Mouse (Mus musculus) spleen, postnatal 36 days (tissue): ENCODE results near the gene 2610528J11Rik.
A peak's percentile ranks its signal among the peaks of the same experiment; 100 is the strongest.
"Not testable (repeated sequence)": the region's sequence is repeated elsewhere in the genome, so short reads cannot be mapped to it uniquely, and the experiment has no call there.

Experiments used
- DNase-seq, 2 experiments: peaks; one replicate each; pipeline ENCODE4 v3.0.0; 2022; ENCODE audit warnings: low spot score in 2 of 2, mixed read lengths in 1 of 2

The 2610528J11Rik gene

DNA sequence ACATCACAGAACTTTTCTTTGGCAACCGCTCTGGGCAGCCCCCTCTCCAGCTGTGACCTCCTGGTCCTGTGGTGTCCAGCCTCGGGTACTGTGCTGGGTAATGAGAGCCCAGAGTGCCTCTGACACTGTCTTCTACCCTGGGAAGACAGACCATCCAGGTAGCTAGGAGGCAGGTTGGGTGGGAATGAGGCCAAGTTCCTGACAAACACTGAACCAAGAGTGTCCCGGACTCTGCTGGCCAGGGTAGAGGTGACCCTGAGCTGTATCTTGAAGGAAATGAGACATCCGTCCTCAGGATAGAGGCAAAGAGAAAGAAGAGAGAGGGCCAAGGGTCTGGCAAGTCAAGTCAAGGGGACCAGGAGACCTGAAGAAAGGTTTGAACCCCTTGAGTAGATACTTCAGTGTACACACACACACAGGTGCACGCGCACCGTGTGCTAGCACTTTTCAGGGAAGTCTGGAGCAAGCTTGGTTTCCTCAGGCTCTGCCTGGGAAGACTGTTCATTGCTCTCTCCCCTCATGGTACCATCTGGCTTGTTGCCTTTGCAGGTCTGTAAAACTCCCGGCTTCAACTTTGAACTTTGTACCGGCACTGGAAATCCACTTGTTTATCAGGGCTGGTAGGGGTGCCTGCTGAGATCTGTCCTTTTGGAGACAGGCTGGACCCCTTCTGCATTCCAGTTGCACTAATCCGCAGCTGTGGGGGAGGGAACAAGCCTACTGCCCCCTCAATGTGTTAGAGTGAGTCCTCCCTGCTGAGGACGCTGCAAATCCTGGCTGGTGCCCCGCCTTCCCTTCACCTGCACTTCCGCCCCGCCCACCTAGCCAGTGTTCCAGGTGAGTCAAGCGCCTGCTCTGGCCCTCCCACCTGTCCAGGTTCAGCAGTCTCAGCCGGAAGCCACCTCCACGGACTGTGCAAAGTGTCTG is at the start of gene 2610528J11Rik:
Gene 2610528J11Rik, plus strand, starts transcription at position 592 of the 927 bp plus-strand sequence.
- DNase-seq: no peak

- DNase-seq: peak; percentile 6 to 12
These were observed 37.1 kb upstream of the 2610528J11Rik start, which contains the start of gene Tie1 for GRCm38 (mm10) chr4:118489717-118490132. Gene Tie1, minus strand, starts transcription at chr4:118490061.

GRCm38 (mm10) chr4:118490461-118490860 is 36.3 kb upstream of the 2610528J11Rik start:
- no peak for DNase-seq

DNA sequence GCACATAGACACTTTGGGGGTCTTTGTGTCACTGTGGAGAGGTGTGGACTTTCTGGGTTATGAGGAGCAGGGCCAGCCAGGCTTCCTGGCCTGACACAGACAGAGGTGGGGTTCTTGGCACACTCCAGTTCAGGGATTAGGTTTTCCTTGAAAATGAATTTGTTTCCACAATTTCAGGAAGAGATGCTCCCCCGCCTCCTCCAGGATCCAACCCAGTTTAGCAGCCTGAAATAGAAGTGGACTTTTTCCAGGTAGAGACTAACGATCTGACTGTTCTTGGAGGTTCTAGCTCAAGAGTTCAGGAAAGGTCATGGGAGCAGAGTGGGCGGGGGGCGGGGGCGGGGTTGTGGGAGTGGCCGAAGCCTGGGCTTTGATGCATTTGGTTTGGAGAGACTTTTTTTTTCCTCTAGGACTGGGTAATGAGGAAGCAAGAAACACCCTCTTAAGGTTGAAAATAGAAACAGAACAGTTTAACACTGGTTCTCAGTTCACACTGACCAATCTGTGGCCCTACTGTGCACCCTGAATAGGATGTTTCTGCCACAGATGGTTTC is 26.6 kb upstream of the 2610528J11Rik start:
- no peak for DNase-seq

DNA sequence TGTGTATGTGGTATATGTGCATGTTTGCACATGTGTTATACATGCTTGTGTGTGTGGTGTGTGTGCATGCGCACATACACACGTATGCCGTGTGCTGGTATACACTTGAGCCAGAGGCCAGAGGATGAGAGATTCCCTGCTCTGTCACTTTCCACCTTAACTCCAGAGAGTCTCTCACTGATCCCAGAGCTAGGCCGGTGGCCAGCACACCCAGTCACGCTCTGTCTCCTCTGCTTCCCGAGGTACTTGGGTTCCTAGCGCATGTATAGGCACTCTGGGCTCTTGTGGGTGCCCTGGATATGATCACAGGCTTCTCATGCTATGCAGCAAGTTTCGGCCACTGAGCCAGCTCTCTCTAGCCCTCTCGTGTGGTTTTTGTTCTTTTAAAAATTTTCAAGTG is 26.0 kb upstream of the 2610528J11Rik start:
- DNase-seq: no peak

- DNase-seq: no peak
These were observed 21.2 kb upstream of the 2610528J11Rik start for GRCm38 (mm10) chr4:118505551-118505950.

GRCm38 (mm10) chr4:118507171-118507570 is 19.6 kb upstream of the 2610528J11Rik start:
- not testable (repeated sequence) for DNase-seq

DNA sequence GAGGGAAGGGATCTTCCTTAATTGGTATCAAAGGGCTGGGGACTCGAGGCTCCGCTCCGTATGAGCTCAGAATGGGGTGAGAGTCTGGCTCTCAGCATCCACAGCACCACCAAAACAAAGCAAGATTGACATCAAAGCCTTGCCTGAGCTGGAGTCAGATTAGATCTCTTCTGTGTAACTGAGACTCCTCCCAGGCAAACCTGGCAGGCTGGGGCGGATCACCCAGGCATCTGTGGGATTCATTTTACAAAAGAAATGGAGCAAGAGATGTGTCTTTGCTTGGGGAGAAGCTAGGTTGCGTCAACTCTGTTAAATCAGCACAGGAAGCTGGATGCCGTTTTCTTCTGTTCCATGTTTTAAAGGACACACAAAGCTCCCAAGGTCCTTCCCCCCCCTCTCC is 17.7 kb upstream of the 2610528J11Rik start:
- no peak for DNase-seq

DNA sequence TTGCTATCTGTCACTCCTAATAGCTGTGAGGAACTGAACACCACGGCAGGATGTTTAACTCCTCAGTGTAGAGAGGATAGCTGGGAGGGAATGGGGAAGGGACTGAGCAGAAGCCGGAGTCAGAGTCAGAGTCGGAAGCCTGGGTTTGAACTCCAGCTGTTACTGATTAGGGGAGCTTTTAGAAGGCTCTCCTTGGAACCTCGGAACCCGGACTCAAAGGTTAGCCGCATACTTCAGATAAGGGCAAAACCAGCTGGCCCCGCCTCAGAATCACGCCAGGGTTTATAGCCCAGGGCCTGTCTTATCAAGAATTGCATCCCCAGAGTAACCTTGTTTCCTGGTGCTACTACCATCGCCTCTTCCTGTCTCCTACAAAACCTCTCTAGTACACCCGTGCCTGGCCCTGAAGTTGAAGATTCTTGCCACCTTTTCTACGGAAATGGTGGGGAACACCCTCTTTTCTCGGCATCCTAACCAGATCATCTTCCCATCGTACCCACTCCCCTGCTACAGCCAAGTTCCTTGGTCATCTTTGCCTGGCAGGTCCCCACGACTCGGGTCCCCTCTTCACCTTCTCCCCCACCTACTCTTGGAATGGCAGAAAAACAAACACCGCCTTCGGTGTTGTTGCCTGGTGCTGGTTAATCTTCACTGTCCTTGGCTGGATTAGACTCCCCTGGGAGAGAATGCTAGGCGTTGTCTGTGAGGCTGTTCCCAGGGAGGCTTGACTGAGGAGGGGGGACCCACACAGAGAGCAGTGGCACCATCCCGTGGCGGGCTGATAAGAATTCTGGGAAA is 9.9 kb upstream of the 2610528J11Rik start:
- DNase-seq: no peak

DNA sequence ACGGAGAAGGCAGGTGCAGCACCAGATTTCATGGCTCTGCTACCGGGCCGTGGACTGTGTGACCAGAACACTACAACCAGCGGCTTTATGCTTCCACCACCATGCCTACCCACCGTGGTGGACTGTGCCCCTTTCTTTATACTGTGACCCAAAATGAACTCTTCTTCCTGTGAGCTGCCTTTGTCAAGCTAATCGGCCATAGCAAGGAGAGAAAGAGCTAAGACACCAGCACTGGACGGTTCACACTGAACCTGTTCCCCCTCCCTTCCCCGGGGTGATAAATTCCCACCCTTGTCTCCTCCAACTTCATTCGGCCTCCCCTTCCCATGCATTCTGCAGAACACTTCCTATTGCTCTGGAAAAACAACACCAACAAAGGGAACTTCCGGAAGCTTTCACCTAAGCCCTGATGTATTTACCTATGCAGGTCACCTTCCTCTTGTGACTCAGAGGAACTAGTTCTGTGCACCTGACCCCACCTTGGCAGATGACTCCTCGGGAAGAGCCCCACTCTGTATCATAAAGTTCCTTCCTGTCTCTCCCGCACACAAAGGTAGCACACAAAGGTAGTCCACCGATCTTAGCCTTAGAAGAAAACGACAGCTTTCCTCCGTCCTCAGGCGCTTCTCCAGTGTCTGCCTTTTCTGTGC is 9.2 kb upstream of the 2610528J11Rik start:
- no peak for DNase-seq

GRCm38 (mm10) chr4:118518208-118518607 is 8.6 kb upstream of the 2610528J11Rik start:
- DNase-seq: no peak

DNA sequence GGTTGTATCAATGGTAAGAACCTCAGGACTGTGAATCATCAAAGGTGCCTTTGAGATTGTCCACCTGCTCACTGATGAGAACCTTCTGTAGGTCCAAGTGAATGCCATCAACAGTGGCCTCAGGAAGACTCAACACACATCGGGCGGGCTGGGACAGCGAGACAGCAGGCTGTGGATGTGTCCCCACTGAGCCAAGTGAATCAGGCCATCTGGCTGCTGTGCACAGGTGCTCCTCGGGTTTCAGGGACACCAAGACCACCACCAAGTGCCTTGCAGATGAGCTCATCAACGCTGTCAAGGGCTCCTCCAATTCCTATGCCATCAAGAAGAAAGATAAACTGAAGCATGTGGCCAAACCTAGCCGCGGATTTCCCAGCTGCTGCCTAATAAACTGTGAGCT is 4.6 kb upstream of the 2610528J11Rik start:
- no peak for DNase-seq

DNA sequence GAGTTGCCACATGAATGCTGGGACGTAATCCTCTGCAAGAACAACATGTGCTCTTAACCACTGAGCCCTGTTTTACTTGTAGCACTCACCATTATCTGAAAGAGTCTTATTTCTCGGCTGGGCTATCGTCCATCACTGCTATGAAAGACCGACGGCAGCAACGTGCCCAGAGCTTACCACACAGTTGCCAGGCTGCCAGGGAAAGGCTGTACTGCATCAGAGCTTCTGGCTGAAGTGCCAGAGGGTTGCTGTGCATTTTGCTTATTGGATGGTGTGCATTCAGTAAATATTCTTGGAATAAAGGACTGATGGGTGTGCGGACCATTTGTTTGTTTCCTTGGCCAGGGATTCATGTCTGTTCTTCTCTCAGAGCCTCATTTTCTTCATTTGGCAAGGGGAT is 2.8 kb upstream of the 2610528J11Rik start:
- no peak for DNase-seq

- no peak for DNase-seq
These were observed 1.0 kb upstream of the 2610528J11Rik start for GRCm38 (mm10) chr4:118525779-118526178.

GRCm38 (mm10) chr4:118527335-118527681 is 509 bp downstream of the 2610528J11Rik start:
- DNase-seq: no peak

GRCm38 (mm10) chr4:118527720-118528119 is 921 bp downstream of the 2610528J11Rik start:
- DNase-seq: no peak

GRCm38 (mm10) chr4:118532663-118533062 is 5.9 kb downstream of the 2610528J11Rik start:
- DNase-seq: no peak

- no peak for DNase-seq
These were observed 6.4 kb downstream of the 2610528J11Rik start for GRCm38 (mm10) chr4:118533156-118533555.

- no peak for DNase-seq
These were observed 6.8 kb downstream of the 2610528J11Rik start for GRCm38 (mm10) chr4:118533605-118534004.

GRCm38 (mm10) chr4:118535610-118536009 is 8.8 kb downstream of the 2610528J11Rik start:
- no peak for DNase-seq

- no peak for DNase-seq
These were observed 11.0 kb downstream of the 2610528J11Rik start for GRCm38 (mm10) chr4:118537801-118538200.

- DNase-seq: no peak
These were observed 13.1 kb downstream of the 2610528J11Rik start for GRCm38 (mm10) chr4:118539904-118540303.
